Mouse (Mus musculus): ENCODE results near the gene Usp42. TPM values are rescaled to one million over a fixed set of nuclear protein-coding genes. Genes with fewer than 3 reads are reported as not detected.

Usp42 gene
- total RNA-seq, 2 experiments from 2014 or later: 26.7 to 28.0 TPM

Other genes starting within 250 kb of the Usp42 start
- 100 to 1,000 TPM; 444 to 449 TPM for gene Rac1, start 204.2 kb downstream of the Usp42 start, total RNA-seq (2021)
- 10 to 100 TPM; 52.0 to 65.7 TPM for gene Cyth3, start 109.8 kb downstream of the Usp42 start, total RNA-seq (2021)
- gene Eif2ak1, start 85.5 kb upstream of the Usp42 start, total RNA-seq (2021): 10 to 100 TPM; 39.5 to 40.7 TPM
- gene Ankrd61, start 165.4 kb upstream of the Usp42 start, total RNA-seq (2021): under 1 TPM in 1 of 2 experiments, not detected in 1; 0.25 TPM
- 10 to 100 TPM; 45.1 to 46.1 TPM for gene Aimp2, start 177.6 kb upstream of the Usp42 start, total RNA-seq (2021)
- gene Pms2, start 177.7 kb upstream of the Usp42 start, total RNA-seq (2021): 10 to 100 TPM; 19.3 to 21.5 TPM
- gene Gm42421, start 195.9 kb upstream of the Usp42 start, total RNA-seq (2021): 1 to 10 TPM in 1 of 2 experiments, under 1 TPM in 1; 0.80 to 3.3 TPM
- 1 to 10 TPM; 5.5 to 6.9 TPM for gene Rsph10b, start 200.8 kb upstream of the Usp42 start, total RNA-seq (2021)